Mouse (Mus musculus): Measurements from ENCODE around the gene Hist1h2ad. TPM values are rescaled to one million over a fixed set of nuclear protein-coding genes. Genes with fewer than 3 reads are reported as not detected.
"Not testable (repeated sequence)": the region's sequence is repeated elsewhere in the genome, so short reads cannot be mapped to it uniquely, and the experiment has no call there.

Hist1h2ad gene
- polyA plus RNA-seq (2014; fragmentation: Nextera tagmentation; extraction: Ambion mirVana): 1.0 and 2.9 TPM in 2 replicates

GRCm38 (mm10) chr13:23573898-23574524 is at the start of gene Hist1h2ad, which contains the start of gene Hist1h2bf:
TSS of gene Hist1h2ad (plus strand) at chr13:23574381.
TSS of gene Hist1h2bf (minus strand) at chr13:23574196.
- H3K27me3 ChIP-seq (ENCODE audit: control insufficient read depth, insufficient read depth, low read length); H3K9me3 ChIP-seq (ENCODE audit: control insufficient read depth, low read length); H3K36me3 ChIP-seq (ENCODE audit: control insufficient read depth, insufficient read depth, low read length); H3K4me1 ChIP-seq (replicated peaks; ENCODE audit: control insufficient read depth, insufficient read depth, low read length): not testable (repeated sequence)
- Histone ChIP-seq H3K4me3 (ENCODE audit: low read depth, low read length) (peak within 1 kb of the TSS; percentile 41), H3K4me2 (replicated peaks; ENCODE audit: low read depth, low read length) (peak within 1 kb of the TSS; percentile 63), H3K9ac (ENCODE audit: low read depth, low read length) (peak within 1 kb of the TSS; percentile 50; the same call in 1 of the 2 replicates), H3K27ac (ENCODE audit: low read depth, low read length) (peak within 1 kb of the TSS; percentile 94)
- WGBS: 0% methylated on average over 31 of the region's 42 CpGs
- ATAC-seq (ENCODE audit: low FRiP score) (peak; percentile 91), DNase-seq (ENCODE audit: low spot score) (peak; percentile 91)

DNA sequence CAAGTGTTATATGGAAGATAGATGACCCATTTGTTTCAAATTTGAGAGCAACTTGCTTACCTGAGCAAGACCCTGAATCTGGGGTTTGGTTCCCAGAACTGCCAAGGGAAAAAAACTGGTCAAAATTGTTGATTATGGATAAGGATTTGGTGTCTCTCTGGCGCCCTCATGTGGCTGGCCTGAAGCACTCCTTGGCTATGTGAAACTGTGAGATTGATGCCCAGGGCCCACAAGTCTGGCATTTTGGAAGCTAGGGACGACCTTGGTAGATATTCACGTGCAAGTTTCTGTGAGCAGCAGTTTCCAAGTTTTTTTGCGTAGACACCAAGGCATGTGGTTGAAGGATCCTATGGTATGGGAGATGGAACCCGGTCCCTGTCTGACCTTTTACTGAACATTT is 49.5 kb upstream of the Hist1h2ad start:
- Histone ChIP-seq H3K9me3 (ENCODE audit: control insufficient read depth, low read length) (no peaks in the 10 kb centered on the region), H3K4me1 (replicated peaks; ENCODE audit: control insufficient read depth, insufficient read depth, low read length) (no peaks in the 10 kb centered on the region; the same call in 1 of the 2 replicates), H3K27me3 (ENCODE audit: control insufficient read depth, insufficient read depth, low read length) (no peaks in the 10 kb centered on the region), H3K4me2 (replicated peaks; ENCODE audit: low read depth, low read length) (no peak overlapping the region), H3K9ac (ENCODE audit: low read depth, low read length) (no peak overlapping the region), H3K36me3 (ENCODE audit: control insufficient read depth, insufficient read depth, low read length) (no peaks in the 10 kb centered on the region), H3K4me3 (ENCODE audit: low read depth, low read length) (no peak overlapping the region), H3K27ac (ENCODE audit: low read depth, low read length) (no peak overlapping the region)
- DNase-seq (ENCODE audit: low spot score) (peak; percentile 86), ATAC-seq (ENCODE audit: low FRiP score) (0 out of 2 replicates have a peak, but pooled peaks have one; percentile 11)
- 10% methylated on average over 5 of the region's 5 CpGs for WGBS

DNA sequence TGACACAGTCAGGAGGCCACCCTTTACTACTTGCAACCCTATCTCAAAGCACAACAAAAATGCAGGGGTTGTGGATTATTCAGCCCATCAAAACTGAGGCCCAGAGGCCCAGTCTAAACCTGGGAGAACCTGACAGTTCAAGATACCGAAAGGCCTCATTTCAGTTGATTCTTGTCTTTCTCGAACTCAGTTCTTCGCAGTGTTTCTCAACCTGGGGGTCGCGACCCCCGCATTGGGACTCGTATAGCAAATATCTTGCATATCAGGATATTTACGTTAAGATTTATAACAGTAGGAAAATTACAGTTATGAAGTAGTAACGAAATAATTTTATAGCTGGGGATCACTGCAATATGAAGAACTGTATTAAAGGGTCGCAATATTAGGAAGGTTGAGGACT is 48.3 kb upstream of the Hist1h2ad start:
- Histone ChIP-seq H3K36me3 (ENCODE audit: control insufficient read depth, insufficient read depth, low read length) (no peaks in the 10 kb centered on the region), H3K27me3 (ENCODE audit: control insufficient read depth, insufficient read depth, low read length) (no peaks in the 10 kb centered on the region), H3K4me2 (replicated peaks; ENCODE audit: low read depth, low read length) (peak overlapping the region; percentile 20), H3K9ac (ENCODE audit: low read depth, low read length) (no peak overlapping the region), H3K4me3 (ENCODE audit: low read depth, low read length) (peak overlapping the region; percentile 32), H3K9me3 (ENCODE audit: control insufficient read depth, low read length) (no peaks in the 10 kb centered on the region), H3K27ac (ENCODE audit: low read depth, low read length) (no peak overlapping the region), H3K4me1 (replicated peaks; ENCODE audit: control insufficient read depth, insufficient read depth, low read length) (no peaks in the 10 kb centered on the region; the same call in 1 of the 2 replicates)
- 2% methylated on average over 10 of the region's 10 CpGs for WGBS
- ATAC-seq (ENCODE audit: low FRiP score) (no peak), DNase-seq (ENCODE audit: low spot score) (peak; percentile 74)

DNA sequence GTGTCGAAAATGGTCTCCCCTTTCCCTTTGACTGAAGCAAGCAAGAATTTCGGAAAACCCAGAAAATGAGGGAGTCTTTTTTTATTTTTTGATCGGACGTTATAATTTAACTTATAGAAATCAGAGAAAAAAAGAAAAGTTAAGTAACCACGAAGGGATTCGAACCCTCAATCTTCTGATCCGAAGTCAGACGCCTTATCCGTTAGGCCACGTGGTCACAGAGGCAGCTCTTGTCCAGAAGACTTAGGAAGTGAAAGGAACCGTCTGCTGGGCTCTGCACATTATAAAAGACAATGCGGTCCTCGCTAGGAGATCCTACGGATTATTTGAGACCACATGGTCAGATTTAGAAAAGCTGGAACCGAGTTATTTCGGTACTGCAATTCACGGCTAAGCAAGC is 47.9 kb upstream of the Hist1h2ad start:
- Histone ChIP-seq H3K9me3 (ENCODE audit: control insufficient read depth, low read length) (no peaks in the 10 kb centered on the region), H3K4me1 (replicated peaks; ENCODE audit: control insufficient read depth, insufficient read depth, low read length) (no peaks in the 10 kb centered on the region; the same call in 1 of the 2 replicates), H3K4me3 (ENCODE audit: low read depth, low read length) (peak overlapping the region; percentile 32), H3K9ac (ENCODE audit: low read depth, low read length) (peak overlapping the region; percentile 58), H3K27me3 (ENCODE audit: control insufficient read depth, insufficient read depth, low read length) (no peaks in the 10 kb centered on the region), H3K36me3 (ENCODE audit: control insufficient read depth, insufficient read depth, low read length) (no peaks in the 10 kb centered on the region), H3K4me2 (replicated peaks; ENCODE audit: low read depth, low read length) (peak overlapping the region; percentile 37), H3K27ac (ENCODE audit: low read depth, low read length) (no peak overlapping the region)
- DNase-seq (ENCODE audit: low spot score): peak; percentile 97
- ATAC-seq (ENCODE audit: low FRiP score): peak; percentile 48; the same call in 1 of the 2 replicates
- under 1% methylated on average over 17 of the region's 17 CpGs for WGBS

DNA sequence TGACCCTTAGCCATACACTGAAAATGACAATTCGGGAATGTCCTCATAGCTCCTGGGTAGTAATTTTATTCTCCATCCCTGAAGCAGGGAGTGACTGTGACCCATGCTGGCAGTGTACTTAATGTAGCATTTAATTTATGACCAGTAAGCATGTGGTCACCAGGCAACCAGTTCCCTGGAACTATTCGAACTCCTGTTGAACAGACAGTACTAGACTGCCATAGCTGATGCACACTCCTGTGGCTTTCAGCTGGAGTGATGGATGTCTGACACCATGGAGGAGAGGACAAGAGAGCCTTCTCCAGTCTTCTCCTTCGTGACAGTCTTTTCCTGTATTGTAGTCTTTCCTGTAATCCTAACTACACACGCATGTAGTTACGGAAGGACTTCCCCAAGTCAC is 45.2 kb upstream of the Hist1h2ad start:
- Histone ChIP-seq H3K4me1 (replicated peaks; ENCODE audit: control insufficient read depth, insufficient read depth, low read length) (peaks cover 4% of the 10 kb centered on the region), H3K9me3 (ENCODE audit: control insufficient read depth, low read length) (no peaks in the 10 kb centered on the region), H3K36me3 (ENCODE audit: control insufficient read depth, insufficient read depth, low read length) (no peaks in the 10 kb centered on the region), H3K27ac (ENCODE audit: low read depth, low read length) (no peak overlapping the region), H3K9ac (ENCODE audit: low read depth, low read length) (no peak overlapping the region), H3K4me3 (ENCODE audit: low read depth, low read length) (no peak overlapping the region), H3K4me2 (replicated peaks; ENCODE audit: low read depth, low read length) (0 out of 2 replicates have a peak overlapping the region, but pooled peaks have one; percentile 6), H3K27me3 (ENCODE audit: control insufficient read depth, insufficient read depth, low read length) (no peaks in the 10 kb centered on the region)
- DNase-seq (ENCODE audit: low spot score) (peak; percentile 33), ATAC-seq (ENCODE audit: low FRiP score) (no peak)
- WGBS: 79% methylated on average over 5 of the region's 5 CpGs

DNA sequence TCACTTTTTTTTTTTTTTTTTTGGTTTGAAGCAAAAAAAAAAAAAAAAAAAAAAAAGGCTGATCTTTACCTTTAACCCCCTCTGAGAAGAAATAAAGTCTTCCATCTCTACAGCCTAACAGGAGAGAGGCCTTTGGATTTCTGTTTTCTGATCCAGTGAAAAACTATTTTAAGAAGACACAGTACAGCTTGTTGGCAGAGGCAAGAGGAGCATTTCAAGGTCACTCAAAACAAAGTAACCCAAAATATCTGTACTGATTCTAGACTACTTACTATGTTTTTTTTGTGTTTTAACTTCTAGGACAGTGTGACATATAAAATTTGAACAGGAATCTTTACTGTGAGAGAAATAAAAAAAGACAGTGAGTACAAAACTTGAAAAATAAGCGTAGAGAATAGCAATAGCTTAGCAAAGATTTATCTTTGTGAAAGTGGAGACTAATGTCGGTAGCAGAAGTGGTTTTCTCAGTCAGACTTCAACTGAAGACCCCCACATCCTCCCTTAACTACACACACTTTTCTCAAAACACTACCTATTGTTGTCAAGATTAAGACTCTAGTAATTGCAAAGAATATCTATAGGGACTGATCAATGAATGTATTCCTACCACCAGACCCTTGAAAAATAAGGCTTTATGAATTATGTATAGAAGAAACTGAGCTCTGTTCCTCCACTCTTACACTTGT is 44.6 kb upstream of the Hist1h2ad start:
- ATAC-seq (ENCODE audit: low FRiP score) (no peak), DNase-seq (ENCODE audit: low spot score) (peak; percentile 28)
- H3K4me2 ChIP-seq (replicated peaks; ENCODE audit: low read depth, low read length): peak overlapping the region; percentile 36
- H3K27me3 ChIP-seq (ENCODE audit: control insufficient read depth, insufficient read depth, low read length): no peaks in the 10 kb centered on the region
- 34% methylated on average over 2 of the region's 2 CpGs for WGBS
- no peaks in the 10 kb centered on the region for H3K9me3 ChIP-seq (ENCODE audit: control insufficient read depth, low read length)
- H3K4me3 ChIP-seq (ENCODE audit: low read depth, low read length): peak overlapping the region; percentile 63
- H3K36me3 ChIP-seq (ENCODE audit: control insufficient read depth, insufficient read depth, low read length): no peaks in the 10 kb centered on the region
- H3K4me1 ChIP-seq (replicated peaks; ENCODE audit: control insufficient read depth, insufficient read depth, low read length): peaks cover 6% of the 10 kb centered on the region
- peak overlapping the region; percentile 92; the same call in 1 of the 2 replicates for H3K27ac ChIP-seq (ENCODE audit: low read depth, low read length)
- peak overlapping the region; percentile 86 for H3K9ac ChIP-seq (ENCODE audit: low read depth, low read length)

- Histone ChIP-seq H3K4me2 (replicated peaks; ENCODE audit: low read depth, low read length) (peak overlapping the region; percentile 36), H3K36me3 (ENCODE audit: control insufficient read depth, insufficient read depth, low read length) (no peaks in the 10 kb centered on the region), H3K4me3 (ENCODE audit: low read depth, low read length) (peak overlapping the region; percentile 63), H3K4me1 (replicated peaks; ENCODE audit: control insufficient read depth, insufficient read depth, low read length) (peaks cover 6% of the 10 kb centered on the region), H3K9me3 (ENCODE audit: control insufficient read depth, low read length) (no peaks in the 10 kb centered on the region), H3K27me3 (ENCODE audit: control insufficient read depth, insufficient read depth, low read length) (no peaks in the 10 kb centered on the region), H3K27ac (ENCODE audit: low read depth, low read length) (peak overlapping the region; percentile 92), H3K9ac (ENCODE audit: low read depth, low read length) (peak overlapping the region; percentile 86)
- peak; percentile 72 for DNase-seq (ENCODE audit: low spot score)
- WGBS: under 1% methylated on average over 20 of the region's 20 CpGs
- no peak for ATAC-seq (ENCODE audit: low FRiP score)
These were observed 43.8 kb upstream of the Hist1h2ad start for GRCm38 (mm10) chr13:23530181-23530900.

Data from hindbrain, embryonic 11.5 days (tissue).